Mouse (Mus musculus) midbrain, embryonic 10.5 days (tissue): ENCODE measurements around the gene Ncoa5. TPM values are rescaled to one million over a fixed set of nuclear protein-coding genes. Genes with fewer than 3 reads are reported as not detected.

ENCODE experiments used
- DNase-seq: peaks from one replicate; pipeline ENCODE4 v3.0.0-alpha.2; 2017; ENCODE audit warnings: low spot score
- H3K27ac ChIP-seq: fragments of 300-500 bp; sonication (generic); replicated peaks from 2 replicates; pipeline ENCODE4 v1.5.1; 2016; ENCODE audit warnings: mild to moderate bottlenecking
- H3K27me3 ChIP-seq: fragments of 300-500 bp; sonication (generic); 2 replicates; pipeline ENCODE4 v1.6.1; 2016; ENCODE audit warnings: low read depth, mild to moderate bottlenecking; ENCODE audit not compliant: poor library complexity, severe bottlenecking
- H3K36me3 ChIP-seq: fragments of 300-500 bp; sonication (generic); 2 replicates; pipeline ENCODE4 v1.6.1; 2016; ENCODE audit warnings: mild to moderate bottlenecking, moderate library complexity
- H3K4me1 ChIP-seq: fragments of 300-500 bp; sonication (generic); 2 replicates; pipeline ENCODE4 v1.6.1; 2016
- H3K4me3 ChIP-seq: fragments of 300-500 bp; sonication (generic); 2 replicates; pipeline ENCODE4 v1.5.1; 2016; ENCODE audit warnings: mild to moderate bottlenecking, moderate library complexity
- H3K9me3 ChIP-seq: fragments of 300-500 bp; sonication (generic); replicated peaks from 2 replicates; pipeline ENCODE4 v1.6.1; 2016; ENCODE audit warnings: mild to moderate bottlenecking
- WGBS: fragments of 180-500 bp; shearing (Covaris S2); methylation state at CpG from one replicate; pipeline ENCODE4 v1.1.7; 2016; 5-methylcytosine and 5-hydroxymethylcytosine counted together
- polyA plus RNA-seq: library from polyadenylated mRNA; unstranded; fragments of >200 nt; fragmentation: Nextera tagmentation; extraction: Ambion mirVana; gene quantifications from 2 replicates; pipeline ENCODE4 v1.2.1, GENCODE M21; 2016

Gene Ncoa5
- polyA plus RNA-seq, 1 experiment from 2014 or later: 95.1 TPM

DNA sequence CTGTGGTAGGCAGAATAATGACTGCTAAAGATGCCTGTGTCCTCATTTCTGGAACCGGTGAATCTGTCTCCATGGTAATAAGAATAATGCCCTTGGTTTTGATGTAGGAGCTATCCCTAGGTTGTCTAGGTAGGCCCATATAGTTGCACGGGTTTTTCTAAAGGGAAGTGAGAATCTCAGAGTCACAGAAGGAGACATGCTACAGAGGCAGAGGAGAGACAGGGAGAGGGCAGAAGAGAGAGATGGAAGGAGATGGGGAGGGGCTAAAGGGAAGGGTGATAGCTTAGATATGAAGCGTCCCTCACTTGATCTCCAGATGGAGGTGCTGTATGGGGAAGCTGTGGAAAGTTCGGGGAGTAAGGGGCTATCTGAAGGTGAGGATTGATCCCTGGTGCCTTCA is 2.7 kb upstream of the Ncoa5 start:
- H3K36me3 ChIP-seq: no peaks in the 10 kb centered on the region
- H3K4me1 ChIP-seq: peaks cover 33% of the 10 kb centered on the region
- WGBS: 69% methylated on average over 4 of the region's 4 CpGs
- H3K4me3 ChIP-seq: no peak overlapping the region
- no peaks in the 10 kb centered on the region for H3K9me3 ChIP-seq
- DNase-seq: no peak
- no peak overlapping the region; the same call in 1 of the 2 replicates for H3K27ac ChIP-seq
- peaks cover 19% of the 10 kb centered on the region for H3K27me3 ChIP-seq

DNA sequence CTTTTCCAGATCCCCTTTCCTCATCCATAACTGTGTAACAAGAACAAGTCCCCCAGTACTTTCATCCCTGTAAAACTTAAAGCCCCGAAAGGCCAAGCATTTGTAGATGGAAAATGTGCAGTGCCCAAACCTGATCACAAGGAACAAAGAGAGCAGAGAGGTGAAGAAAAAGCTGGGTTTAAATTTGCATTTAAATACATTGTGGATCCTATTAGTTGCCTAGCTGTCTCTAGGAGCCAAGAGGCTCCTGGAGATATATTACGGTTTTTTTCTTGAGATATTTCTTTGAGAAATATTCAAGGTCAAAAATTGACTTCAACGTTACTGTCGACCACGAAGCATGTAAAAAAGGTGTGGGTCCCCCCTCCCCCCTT is 378 bp upstream of the Ncoa5 start:
- no peak for DNase-seq
- Histone ChIP-seq H3K27ac (peak overlapping the region; percentile 100), H3K9me3 (no peaks in the 10 kb centered on the region), H3K36me3 (peaks cover 9% of the 10 kb centered on the region), H3K4me3 (peak overlapping the region; percentile 92), H3K27me3 (no peaks in the 10 kb centered on the region), H3K4me1 (peaks cover 46% of the 10 kb centered on the region)
- 32% methylated on average over 5 of the region's 5 CpGs for WGBS

DNA sequence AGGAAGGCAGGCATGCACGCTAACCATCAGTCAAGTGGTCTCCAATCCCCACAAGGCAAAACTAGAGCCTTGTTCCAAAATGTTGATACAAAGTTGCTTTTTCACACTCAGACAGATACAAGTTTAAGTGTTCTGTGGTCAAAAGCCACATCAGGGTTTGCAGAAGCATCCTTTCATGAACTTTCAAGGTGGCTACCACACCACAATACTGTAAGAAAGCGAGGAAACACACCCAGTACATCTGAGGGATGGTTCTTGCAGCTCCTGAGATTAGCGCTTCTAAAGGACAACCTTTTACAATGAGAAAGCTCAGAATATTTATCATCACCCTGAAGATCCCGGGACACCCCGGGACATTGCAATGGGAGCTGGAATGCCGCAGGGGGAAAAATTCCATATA is 1.4 kb downstream of the Ncoa5 start:
- Histone ChIP-seq H3K27ac (peak overlapping the region; percentile 100; the same call in 1 of the 2 replicates), H3K4me1 (peaks cover 46% of the 10 kb centered on the region)

DNA sequence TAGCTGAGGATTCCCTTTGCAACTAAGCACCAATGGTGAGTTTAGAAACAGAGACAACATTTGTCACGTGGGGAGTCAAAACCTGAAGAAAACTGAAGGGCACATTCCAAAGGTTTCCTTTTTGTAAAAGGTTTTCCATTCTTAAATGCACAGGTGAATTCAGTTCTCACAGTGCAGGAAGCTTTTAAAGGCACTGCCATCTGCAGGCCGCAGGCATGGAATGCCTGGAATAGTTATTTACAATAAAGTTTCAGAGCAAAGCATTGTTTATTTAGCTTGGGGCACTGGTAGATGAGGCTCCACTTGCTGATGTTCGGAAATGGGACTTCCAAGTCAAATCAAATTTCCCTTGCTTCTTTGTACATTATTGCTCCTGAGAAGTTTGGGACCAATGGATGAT is 2.1 kb downstream of the Ncoa5 start:
- DNase-seq: no peak
- peaks cover 12% of the 10 kb centered on the region for H3K36me3 ChIP-seq
- H3K4me1 ChIP-seq: peaks cover 46% of the 10 kb centered on the region
- no peaks in the 10 kb centered on the region for H3K9me3 ChIP-seq
- H3K27ac ChIP-seq: no peak overlapping the region
- H3K4me3 ChIP-seq: peak overlapping the region; percentile 92
- no peaks in the 10 kb centered on the region for H3K27me3 ChIP-seq
- WGBS: 67% methylated on average over 3 of the region's 3 CpGs

More for the DNA sequence above, 1.4 kb downstream of the Ncoa5 start:
- Histone ChIP-seq H3K9me3 (no peaks in the 10 kb centered on the region), H3K36me3 (peaks cover 12% of the 10 kb centered on the region), H3K4me3 (peak overlapping the region; percentile 92), H3K27me3 (no peaks in the 10 kb centered on the region)
- no peak for DNase-seq
- 61% methylated on average over 6 of the region's 6 CpGs for WGBS

DNA sequence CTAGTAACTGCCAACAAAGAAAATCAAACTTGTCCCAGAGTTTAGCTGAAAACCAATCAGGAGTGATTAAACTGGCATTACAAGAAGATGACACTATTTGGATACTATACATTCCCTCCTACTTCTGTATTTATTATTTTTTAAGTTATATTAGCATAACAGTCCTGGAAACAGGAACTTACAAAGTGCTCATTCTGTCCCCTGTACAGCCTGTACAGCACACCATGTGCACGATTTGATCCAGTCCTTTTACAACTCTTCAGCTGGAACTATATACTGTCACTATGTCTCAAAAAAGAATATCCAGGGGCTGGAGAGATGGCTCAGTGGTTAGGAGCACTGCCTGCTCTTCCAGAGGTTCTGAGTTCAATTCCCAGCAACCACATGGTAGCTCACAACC is 7.5 kb downstream of the Ncoa5 start:
- no peaks in the 10 kb centered on the region for H3K9me3 ChIP-seq
- WGBS: 93% methylated on average over 1 of the region's 1 CpGs
- H3K36me3 ChIP-seq: peaks cover 26% of the 10 kb centered on the region
- H3K4me3 ChIP-seq: no peak overlapping the region
- no peak for DNase-seq
- H3K27ac ChIP-seq: no peak overlapping the region
- no peaks in the 10 kb centered on the region for H3K27me3 ChIP-seq
- H3K4me1 ChIP-seq: peaks cover 11% of the 10 kb centered on the region

DNA sequence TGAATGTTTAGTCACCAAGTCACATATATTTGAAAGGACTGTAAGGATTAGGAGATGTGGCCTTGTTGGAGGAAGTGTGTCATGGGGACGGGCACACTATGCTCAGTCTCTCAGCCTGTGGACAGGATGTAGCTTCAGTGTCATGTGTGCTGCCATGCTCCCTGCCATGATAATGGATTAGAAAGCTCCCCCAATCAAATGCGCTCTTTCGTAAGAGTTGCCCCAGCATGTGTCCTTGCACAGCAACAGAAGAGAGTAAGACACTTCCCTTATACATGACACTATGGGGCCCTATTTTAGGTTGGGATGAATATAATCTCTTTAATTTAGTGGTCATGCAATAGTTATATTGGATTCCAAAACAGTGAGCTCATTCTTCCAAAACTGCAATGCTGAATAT is 14.2 kb downstream of the Ncoa5 start:
- Histone ChIP-seq H3K36me3 (peaks cover 73% of the 10 kb centered on the region), H3K4me3 (no peak overlapping the region), H3K27ac (no peak overlapping the region), H3K4me1 (no peaks in the 10 kb centered on the region), H3K9me3 (no peaks in the 10 kb centered on the region), H3K27me3 (no peaks in the 10 kb centered on the region)
- 91% methylated on average over 3 of the region's 3 CpGs for WGBS
- no peak for DNase-seq

DNA sequence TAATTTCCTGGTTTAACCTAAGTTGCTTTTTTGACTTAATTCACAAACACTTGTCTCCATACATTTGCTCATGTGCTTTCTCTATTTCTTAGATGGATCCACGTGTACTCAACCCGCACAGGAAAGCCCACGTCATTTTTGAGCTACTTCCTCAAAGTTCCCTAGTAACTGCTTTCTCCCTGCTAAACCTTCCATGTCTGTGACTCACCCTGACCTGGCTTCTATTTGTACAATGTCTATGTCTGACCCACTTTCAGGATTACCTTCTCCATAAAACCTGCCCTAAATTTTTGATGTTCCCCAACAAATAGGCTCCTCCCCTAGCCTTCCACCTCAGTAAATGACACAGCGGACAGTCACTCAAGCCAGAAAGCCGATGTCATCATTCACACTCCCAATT is 19.7 kb downstream of the Ncoa5 start:
- no peak overlapping the region for H3K4me3 ChIP-seq
- WGBS: 92% methylated on average over 5 of the region's 5 CpGs
- DNase-seq: no peak
- no peaks in the 10 kb centered on the region for H3K4me1 ChIP-seq
- no peaks in the 10 kb centered on the region for H3K27me3 ChIP-seq
- peaks cover 96% of the 10 kb centered on the region for H3K36me3 ChIP-seq
- no peaks in the 10 kb centered on the region for H3K9me3 ChIP-seq
- no peak overlapping the region for H3K27ac ChIP-seq

DNA sequence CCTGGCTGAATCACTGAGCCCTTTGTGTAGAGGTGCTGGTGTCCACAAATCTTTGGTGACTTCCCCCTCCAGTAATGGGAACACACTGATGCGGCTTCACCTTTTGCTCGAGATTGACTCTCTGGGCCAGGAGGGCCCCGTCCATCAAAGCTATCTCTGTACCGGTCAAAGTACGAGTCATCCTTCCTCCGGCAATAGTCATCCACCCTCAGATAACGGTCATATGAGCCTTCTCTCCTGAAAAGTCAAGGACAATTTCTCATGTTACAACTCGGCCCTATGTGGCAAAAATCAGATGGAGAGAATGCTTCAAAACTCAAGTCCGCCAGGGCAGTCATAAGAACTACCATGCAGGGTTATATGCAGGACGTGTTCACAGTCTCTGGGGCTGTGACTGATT is 24.3 kb downstream of the Ncoa5 start:
- Histone ChIP-seq H3K27ac (no peak overlapping the region), H3K4me1 (no peaks in the 10 kb centered on the region), H3K36me3 (peaks cover 100% of the 10 kb centered on the region), H3K27me3 (no peaks in the 10 kb centered on the region), H3K9me3 (no peaks in the 10 kb centered on the region), H3K4me3 (no peak overlapping the region)
- no peak for DNase-seq
- 94% methylated on average over 10 of the region's 10 CpGs for WGBS

DNA sequence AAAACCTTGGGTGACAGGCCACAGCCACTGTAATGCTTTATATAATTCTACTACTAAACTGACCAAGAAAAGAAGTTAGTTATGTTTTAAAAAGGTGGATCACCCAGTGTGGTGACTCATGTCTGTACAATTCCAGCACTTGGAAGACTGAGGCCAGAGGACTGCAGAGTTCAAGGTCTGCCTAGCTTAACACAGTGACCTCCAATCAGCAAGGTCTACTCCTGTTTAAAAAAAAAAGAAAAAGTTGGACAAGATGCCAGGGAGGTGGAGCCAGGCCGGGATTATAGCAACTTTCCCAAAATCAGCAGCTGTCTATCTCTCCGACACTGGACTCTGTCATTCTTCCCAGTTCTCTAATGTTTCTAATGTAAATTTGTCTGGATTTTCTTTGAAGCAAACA is 25.1 kb downstream of the Ncoa5 start:
- 94% methylated on average over 2 of the region's 2 CpGs for WGBS
- no peak overlapping the region for H3K27ac ChIP-seq
- no peaks in the 10 kb centered on the region for H3K27me3 ChIP-seq
- no peaks in the 10 kb centered on the region for H3K9me3 ChIP-seq
- no peaks in the 10 kb centered on the region for H3K4me1 ChIP-seq
- H3K36me3 ChIP-seq: peaks cover 100% of the 10 kb centered on the region
- no peak overlapping the region for H3K4me3 ChIP-seq
- DNase-seq: no peak

DNA sequence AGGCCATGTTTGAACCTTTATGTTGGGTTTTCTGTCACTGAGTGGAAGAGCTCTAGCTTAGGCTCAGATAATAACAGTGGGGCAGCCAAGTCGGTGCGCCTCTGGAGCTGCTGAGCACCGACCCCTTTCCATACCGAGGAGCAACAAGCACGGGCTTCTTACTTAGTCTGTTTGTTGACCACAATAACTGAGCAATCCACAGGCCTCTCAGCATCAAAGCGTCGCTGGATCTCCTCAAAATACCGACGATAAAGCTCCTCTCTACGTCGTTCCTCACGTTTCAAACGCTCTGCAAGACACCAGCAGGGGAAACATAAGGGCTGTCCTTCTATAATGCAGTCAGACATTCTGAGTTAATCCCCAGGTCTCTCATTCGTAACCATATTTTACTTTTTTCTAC is 25.5 kb downstream of the Ncoa5 start:
- Histone ChIP-seq H3K27me3 (no peaks in the 10 kb centered on the region), H3K36me3 (peaks cover 100% of the 10 kb centered on the region), H3K27ac (no peak overlapping the region), H3K4me1 (no peaks in the 10 kb centered on the region), H3K4me3 (no peak overlapping the region), H3K9me3 (no peaks in the 10 kb centered on the region)
- no peak for DNase-seq
- 96% methylated on average over 14 of the region's 14 CpGs for WGBS

DNA sequence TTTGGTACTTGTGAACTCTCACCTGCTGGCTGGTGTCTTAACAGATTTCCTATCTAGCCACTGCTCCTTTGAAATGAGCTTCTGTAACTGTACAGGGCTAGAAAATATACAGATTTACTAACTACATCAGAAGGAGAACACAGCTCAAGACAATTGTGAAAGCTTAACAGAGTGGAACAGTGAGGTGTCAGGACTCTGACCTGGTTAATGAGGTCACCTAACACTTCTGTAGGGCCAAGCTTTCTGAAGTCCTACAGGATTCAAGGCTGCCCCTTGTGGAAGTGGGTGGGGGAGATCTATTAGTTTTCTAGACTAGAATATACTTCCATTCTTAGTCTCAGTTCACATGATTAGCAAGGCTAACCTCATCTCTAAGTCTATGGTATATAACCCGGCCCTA is 26.7 kb downstream of the Ncoa5 start:
- Histone ChIP-seq H3K36me3 (peaks cover 100% of the 10 kb centered on the region), H3K27me3 (no peaks in the 10 kb centered on the region), H3K27ac (no peak overlapping the region)

DNA sequence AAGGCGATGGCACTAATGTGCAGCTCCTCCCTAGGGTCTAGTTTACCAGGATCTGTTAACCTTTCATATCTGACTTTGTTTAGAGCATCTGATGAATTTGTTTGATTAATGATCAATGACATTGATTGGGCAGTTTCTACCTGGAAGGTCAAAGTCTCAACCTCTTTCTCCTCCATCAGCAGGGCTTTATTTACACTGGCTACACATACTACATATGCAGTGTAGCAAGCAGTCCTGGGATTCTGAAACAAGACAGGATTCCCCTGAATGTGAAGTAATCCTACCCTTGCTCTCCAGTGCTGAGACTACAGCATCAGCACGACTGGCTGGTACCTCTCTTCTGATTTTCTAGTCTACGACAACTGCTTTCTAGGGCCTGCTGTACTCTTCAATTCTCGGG is 27.9 kb downstream of the Ncoa5 start:
- Histone ChIP-seq H3K4me3 (no peak overlapping the region), H3K9me3 (no peaks in the 10 kb centered on the region), H3K27me3 (no peaks in the 10 kb centered on the region), H3K27ac (no peak overlapping the region), H3K36me3 (peaks cover 100% of the 10 kb centered on the region), H3K4me1 (no peaks in the 10 kb centered on the region)
- WGBS: 93% methylated on average over 4 of the region's 4 CpGs
- DNase-seq: no peak

More for the DNA sequence above, 26.7 kb downstream of the Ncoa5 start:
- no peak for DNase-seq
- Histone ChIP-seq H3K9me3 (no peaks in the 10 kb centered on the region), H3K4me3 (no peak overlapping the region), H3K4me1 (no peaks in the 10 kb centered on the region)
- 90% methylated on average over 1 of the region's 1 CpGs for WGBS

DNA sequence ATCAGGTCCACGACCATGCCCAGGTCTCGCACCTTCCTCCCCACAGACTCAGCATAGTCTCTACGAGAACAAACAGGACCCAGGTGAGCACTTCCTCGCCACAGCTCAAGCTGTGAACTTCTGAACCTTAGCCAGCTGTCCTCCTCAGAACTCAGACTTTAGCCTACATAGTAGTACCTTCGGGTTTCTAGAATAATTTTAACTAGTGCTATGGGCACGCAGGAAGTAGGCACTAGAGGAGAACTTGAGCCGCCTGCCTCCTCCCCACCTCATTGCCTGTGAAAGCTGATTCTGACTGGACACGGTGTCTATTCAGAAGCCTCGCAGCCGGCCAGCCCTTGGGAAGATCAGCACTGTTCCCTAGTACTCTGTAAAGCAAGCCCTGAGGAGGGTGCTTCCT is 30.4 kb downstream of the Ncoa5 start:
- peak; percentile 10 for DNase-seq
- Histone ChIP-seq H3K27me3 (peaks cover 13% of the 10 kb centered on the region), H3K36me3 (peaks cover 100% of the 10 kb centered on the region), H3K4me1 (no peaks in the 10 kb centered on the region), H3K4me3 (no peak overlapping the region), H3K9me3 (no peaks in the 10 kb centered on the region), H3K27ac (no peak overlapping the region)
- 89% methylated on average over 10 of the region's 10 CpGs for WGBS

DNA sequence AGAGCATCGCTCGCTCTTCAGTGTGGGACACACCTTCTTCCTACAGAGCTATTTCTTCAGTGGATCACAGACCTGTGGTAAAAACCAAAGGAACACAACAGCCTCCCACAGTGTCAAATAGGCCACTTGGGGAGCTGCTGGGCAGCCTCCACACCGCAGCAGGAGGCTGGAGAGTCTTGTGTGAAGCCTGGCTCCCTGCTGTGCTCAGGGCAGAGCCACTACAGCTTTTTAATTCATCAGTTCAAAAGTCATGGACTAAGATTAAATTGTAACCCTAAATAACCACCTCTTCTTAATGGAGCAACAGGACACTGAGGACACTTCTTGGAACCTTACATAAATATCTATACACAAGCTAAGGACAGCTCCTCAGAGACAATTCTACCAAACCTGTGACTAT is 31.6 kb downstream of the Ncoa5 start:
- 89% methylated on average over 3 of the region's 3 CpGs for whole genome bisulfite sequencing
- H3K9me3 ChIP-seq: no peaks in the 10 kb centered on the region
- peaks cover 97% of the 10 kb centered on the region for H3K36me3 ChIP-seq
- DNase-seq: peak; percentile 10
- peaks cover 24% of the 10 kb centered on the region for H3K27me3 ChIP-seq
- no peak overlapping the region for H3K4me3 ChIP-seq
- H3K27ac ChIP-seq: no peak overlapping the region
- peaks cover 8% of the 10 kb centered on the region for H3K4me1 ChIP-seq
